Mouse (Mus musculus) megakaryocyte, embryonic 14.5 days (primary cell): Measurements from ENCODE around the gene Dusp12. TPM values are rescaled to one million over a fixed set of nuclear protein-coding genes. Genes with fewer than 3 reads are reported as not detected.
A peak's percentile ranks its signal among the peaks of the same experiment; 100 is the strongest.

Experiments
- H3K27me3 ChIP-seq: replicated peaks from 2 replicates; pipeline ENCODE3; 2012; ENCODE audit warnings: inconsistent platforms
- H3K36me3 ChIP-seq: replicated peaks from 2 replicates; pipeline ENCODE3; 2012; ENCODE audit warnings: low read length, inconsistent platforms, mixed read lengths
- H3K4me1 ChIP-seq: 2 replicates; pipeline ENCODE4 v1.6.1; 2012; ENCODE audit warnings: inconsistent platforms
- H3K4me3 ChIP-seq: replicated peaks from 2 replicates; pipeline ENCODE3; 2012; ENCODE audit warnings: moderate library complexity, mild to moderate bottlenecking, inconsistent platforms
- H3K9me3 ChIP-seq: 2 replicates; pipeline ENCODE4 v1.6.1; 2012; ENCODE audit warnings: inconsistent platforms
- FLI1 ChIP-seq: IDR thresholded peaks from 2 replicates; pipeline ENCODE4 v1.6.1; 2012; ENCODE audit warnings: low read length, inconsistent platforms, mixed read lengths
- GATA1 ChIP-seq: IDR thresholded peaks from 3 replicates; pipeline ENCODE4 v1.6.1; 2012; ENCODE audit warnings: mixed read lengths, low read length, inconsistent platforms, borderline replicate concordance
- polyA plus RNA-seq: library from polyadenylated mRNA; stranded (reverse); fragments of >175 nt; gene quantifications from 2 replicates; pipeline ENCODE4 v1.2.3, GENCODE M21; 2012; ENCODE audit warnings: low replicate concordance; ENCODE audit not compliant: insufficient read depth

Gene Dusp12
- polyA plus RNA-seq, result 2.7 and 7.6 TPM in 2 replicates

GRCm38 (mm10) chr1:170884978-170885561 is at the start of gene Dusp12, which contains the start of gene Gm26620:
Dusp12 (minus strand) TSS chr1:170885540.
Gm26620 (plus strand) TSS chr1:170885065.
- peaks cover 7% of the 10 kb centered on the region; the same call in 1 of the 2 replicates for H3K9me3 ChIP-seq
- peaks cover 17% of the 10 kb centered on the region for H3K36me3 ChIP-seq
- TF ChIP-seq FLI1, result no peak
- TF ChIP-seq GATA1, result no peak
- peaks cover 20% of the 10 kb centered on the region for H3K4me1 ChIP-seq
- peaks cover 2% of the 10 kb centered on the region for H3K27me3 ChIP-seq
- peak within 1 kb of the TSS; percentile 99 for H3K4me3 ChIP-seq

GRCm38 (mm10) chr1:170934383-170934782 is 49.0 kb upstream of the Dusp12 start:
- TF ChIP-seq FLI1 (no peak), GATA1 (no peak)
- Histone ChIP-seq H3K9me3 (peaks cover 10% of the 10 kb centered on the region), H3K4me3 (no peak overlapping the region), H3K36me3 (no peaks in the 10 kb centered on the region), H3K4me1 (0 out of 2 replicates have a peak, but pooled peaks cover 5% of the 10 kb centered on the region), H3K27me3 (peaks cover 2% of the 10 kb centered on the region)

DNA sequence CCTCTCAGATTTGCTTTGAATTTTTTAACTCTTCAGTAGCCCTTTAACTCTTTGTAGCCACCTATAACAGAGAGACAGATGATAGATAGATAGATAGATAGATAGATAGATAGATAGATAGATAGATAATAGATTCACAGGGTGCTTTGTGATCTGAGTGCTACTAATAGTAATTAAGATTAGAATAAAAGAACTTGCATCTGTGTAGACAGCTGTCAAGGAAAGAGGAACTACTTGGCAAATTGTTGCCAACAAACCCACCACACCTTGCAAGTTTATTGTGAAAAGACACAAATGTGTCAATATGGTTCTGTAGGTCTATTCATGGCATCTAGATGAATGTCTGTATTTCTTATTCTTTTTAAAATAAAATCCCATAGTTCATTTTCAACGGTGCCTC is 48.6 kb upstream of the Dusp12 start:
- Histone ChIP-seq H3K4me1 (0 out of 2 replicates have a peak, but pooled peaks cover 5% of the 10 kb centered on the region), H3K36me3 (no peaks in the 10 kb centered on the region), H3K27me3 (peaks cover 2% of the 10 kb centered on the region), H3K9me3 (peaks cover 10% of the 10 kb centered on the region), H3K4me3 (no peak overlapping the region)
- TF ChIP-seq GATA1 (no peak), FLI1 (no peak)

- H3K4me3 ChIP-seq, result no peak overlapping the region
- H3K27me3 ChIP-seq, result peaks cover 2% of the 10 kb centered on the region
- H3K36me3 ChIP-seq, result no peaks in the 10 kb centered on the region
- H3K4me1 ChIP-seq, result 0 out of 2 replicates have a peak, but pooled peaks cover 7% of the 10 kb centered on the region
- H3K9me3 ChIP-seq, result peaks cover 10% of the 10 kb centered on the region
- TF ChIP-seq FLI1 (no peak), GATA1 (no peak)
These were observed 48.1 kb upstream of the Dusp12 start for GRCm38 (mm10) chr1:170933386-170933920.

DNA sequence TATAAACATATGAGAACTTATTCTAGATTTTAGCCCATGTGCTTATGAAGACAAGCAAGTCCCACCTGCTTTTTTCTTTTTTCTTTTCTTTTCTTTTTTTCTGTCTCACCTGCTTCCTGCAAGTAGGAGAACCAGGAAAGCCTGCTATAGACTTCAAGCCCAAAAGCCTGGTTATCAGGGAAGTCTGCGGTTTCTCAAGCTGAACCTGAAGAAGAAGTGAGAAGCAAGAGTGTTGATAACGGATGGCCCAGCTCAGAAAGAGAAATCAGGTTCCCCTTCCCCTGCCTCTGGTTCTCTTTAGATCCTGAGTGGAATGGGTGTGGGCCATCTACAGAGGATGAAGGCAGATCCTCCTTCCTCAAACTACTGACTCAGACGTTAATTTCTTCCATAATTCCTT is 46.7 kb upstream of the Dusp12 start:
- peaks cover 2% of the 10 kb centered on the region for H3K27me3 ChIP-seq
- TF ChIP-seq GATA1 (no peak), FLI1 (no peak)
- 0 out of 2 replicates have a peak, but pooled peaks cover 9% of the 10 kb centered on the region for H3K4me1 ChIP-seq
- H3K36me3 ChIP-seq, result no peaks in the 10 kb centered on the region
- H3K4me3 ChIP-seq, result no peak overlapping the region
- peaks cover 10% of the 10 kb centered on the region for H3K9me3 ChIP-seq

GRCm38 (mm10) chr1:170929245-170929644 is 43.9 kb upstream of the Dusp12 start:
- H3K36me3 ChIP-seq, result no peaks in the 10 kb centered on the region
- H3K9me3 ChIP-seq, result no peaks in the 10 kb centered on the region
- H3K4me3 ChIP-seq, result no peak overlapping the region
- peaks cover 2% of the 10 kb centered on the region for H3K27me3 ChIP-seq
- TF ChIP-seq GATA1, result no peak
- no peak for TF ChIP-seq FLI1
- peaks cover 10% of the 10 kb centered on the region for H3K4me1 ChIP-seq

GRCm38 (mm10) chr1:170928467-170928866 is 43.1 kb upstream of the Dusp12 start:
- TF ChIP-seq FLI1, result no peak
- no peak for TF ChIP-seq GATA1
- Histone ChIP-seq H3K36me3 (no peaks in the 10 kb centered on the region), H3K4me1 (peaks cover 11% of the 10 kb centered on the region), H3K27me3 (peaks cover 2% of the 10 kb centered on the region), H3K4me3 (no peak overlapping the region), H3K9me3 (no peaks in the 10 kb centered on the region)

DNA sequence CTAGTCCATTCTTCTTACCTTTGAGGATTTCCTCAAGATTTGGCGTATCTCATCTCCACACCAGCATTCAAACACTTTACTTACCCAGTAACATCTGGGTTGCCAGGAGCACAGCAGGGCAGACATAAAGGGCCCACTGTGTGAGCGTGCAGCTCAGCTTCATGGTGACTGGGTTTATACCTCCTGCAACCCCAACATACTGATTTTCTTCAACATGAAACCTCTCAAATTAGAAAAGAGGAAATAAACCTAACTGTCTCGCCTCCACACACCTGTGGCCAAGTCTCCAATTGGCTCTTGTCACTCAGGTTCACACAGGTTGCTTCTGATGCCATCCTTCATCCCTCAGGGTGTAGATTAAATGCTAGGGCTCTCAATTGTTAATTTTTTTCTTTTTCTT is 42.0 kb upstream of the Dusp12 start, which contains the start of gene Fcrla:
TSS of gene Fcrla (minus strand) at position 206 of the 400 bp plus-strand sequence.
- TF ChIP-seq FLI1 (no peak), GATA1 (no peak)
- Histone ChIP-seq H3K4me3 (no peak within 1 kb of the TSS), H3K9me3 (no peaks in the 10 kb centered on the region), H3K27me3 (peaks cover 5% of the 10 kb centered on the region), H3K4me1 (peaks cover 15% of the 10 kb centered on the region), H3K36me3 (no peaks in the 10 kb centered on the region)

DNA sequence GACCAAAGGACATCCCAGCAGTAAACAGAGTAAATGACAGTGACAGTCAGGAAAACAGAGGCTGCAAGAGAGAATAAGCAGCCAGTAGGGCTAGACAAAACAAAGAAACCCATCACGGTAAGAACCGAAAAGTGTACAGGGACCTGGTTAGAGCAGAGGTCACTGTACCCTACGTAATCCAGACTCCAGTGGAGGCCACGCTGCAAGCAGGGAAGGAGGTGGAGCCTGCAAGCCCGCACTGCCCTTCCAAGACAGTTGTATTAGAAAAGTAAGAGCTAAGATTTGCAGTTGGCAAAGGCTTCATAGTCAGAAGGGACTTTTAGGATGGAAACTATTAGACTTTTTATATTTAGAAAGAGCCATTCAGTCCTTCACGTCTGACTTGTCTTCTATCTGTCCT is 41.6 kb upstream of the Dusp12 start:
- no peaks in the 10 kb centered on the region for H3K36me3 ChIP-seq
- peaks cover 15% of the 10 kb centered on the region for H3K4me1 ChIP-seq
- TF ChIP-seq FLI1 (no peak), GATA1 (no peak)
- no peaks in the 10 kb centered on the region for H3K9me3 ChIP-seq
- H3K27me3 ChIP-seq, result peaks cover 9% of the 10 kb centered on the region
- H3K4me3 ChIP-seq, result no peak overlapping the region

GRCm38 (mm10) chr1:170924485-170924884 is 39.1 kb upstream of the Dusp12 start:
- Histone ChIP-seq H3K4me3 (peak overlapping the region; percentile 75), H3K27me3 (peaks cover 16% of the 10 kb centered on the region), H3K36me3 (no peaks in the 10 kb centered on the region), H3K9me3 (no peaks in the 10 kb centered on the region), H3K4me1 (peaks cover 15% of the 10 kb centered on the region)
- no peak for TF ChIP-seq FLI1
- TF ChIP-seq GATA1, result no peak
